Mouse (Mus musculus) neural tube, embryonic 14.5 days (tissue): ENCODE results near the gene Clint1. TPM values are rescaled to one million over a fixed set of nuclear protein-coding genes. Genes with fewer than 3 reads are reported as not detected.

Source experiments
- ATAC-seq: fragments of 200-750 bp; cut with Nextera tagmentation; 2 replicates; pipeline ENCODE4 v1.8.0; 2017; ENCODE audit warnings: low read depth, mild to moderate bottlenecking, moderate TSS enrichment, moderate library complexity
- H3K27ac ChIP-seq: fragments of 300-500 bp; sonication (generic); 2 replicates; pipeline ENCODE4 v1.5.1; 2014; ENCODE audit warnings: low read depth, mild to moderate bottlenecking, control low read depth, low read length, moderate library complexity, mixed read lengths
- H3K27me3 ChIP-seq: fragments of 300-500 bp; sonication (generic); 2 replicates; pipeline ENCODE4 v1.6.1; 2014; ENCODE audit warnings: low read length; ENCODE audit not compliant: control insufficient read depth, insufficient read depth
- H3K36me3 ChIP-seq: fragments of 300-500 bp; sonication (generic); 2 replicates; pipeline ENCODE4 v1.6.1; 2014; ENCODE audit warnings: low read length, mixed read lengths; ENCODE audit not compliant: control insufficient read depth, insufficient read depth
- H3K4me1 ChIP-seq: fragments of 300-500 bp; sonication (generic); 2 replicates; pipeline ENCODE4 v1.6.1; 2014; ENCODE audit warnings: low read length; ENCODE audit not compliant: control insufficient read depth, insufficient read depth
- H3K4me2 ChIP-seq: fragments of 300-500 bp; sonication (generic); 2 replicates; pipeline ENCODE4 v1.6.1; 2014; ENCODE audit warnings: mild to moderate bottlenecking, low read depth, low read length, control low read depth
- H3K4me3 ChIP-seq: fragments of 300-500 bp; sonication (generic); 2 replicates; pipeline ENCODE4 v1.5.1; 2014; ENCODE audit warnings: low read depth, low read length, control low read depth, mixed read lengths
- H3K9ac ChIP-seq: fragments of 300-500 bp; sonication (generic); replicated peaks from 2 replicates; pipeline ENCODE4 v1.6.1; 2014; ENCODE audit warnings: low read depth, mild to moderate bottlenecking, control low read depth, low read length, mixed read lengths
- H3K9me3 ChIP-seq: fragments of 300-500 bp; sonication (generic); 2 replicates; pipeline ENCODE4 v1.6.1; 2016; ENCODE audit warnings: low read length; ENCODE audit not compliant: control insufficient read depth
- WGBS: fragments of 180-500 bp; shearing (Covaris S2); extraction: QIAGEN DNeasy Blood & Tissue Kit; methylation state at CpG from one replicate; pipeline ENCODE4 v1.1.7; 2014; 5-methylcytosine and 5-hydroxymethylcytosine counted together
- polyA plus RNA-seq: library from polyadenylated mRNA; unstranded; fragments of >200 nt; fragmentation: Nextera tagmentation; extraction: Ambion mirVana; gene quantifications from 2 replicates; pipeline ENCODE4 v1.2.1, GENCODE M21; 2014

The Clint1 gene
- polyA plus RNA-seq, 1 experiment from 2014 or later, result 34.5 TPM

DNA sequence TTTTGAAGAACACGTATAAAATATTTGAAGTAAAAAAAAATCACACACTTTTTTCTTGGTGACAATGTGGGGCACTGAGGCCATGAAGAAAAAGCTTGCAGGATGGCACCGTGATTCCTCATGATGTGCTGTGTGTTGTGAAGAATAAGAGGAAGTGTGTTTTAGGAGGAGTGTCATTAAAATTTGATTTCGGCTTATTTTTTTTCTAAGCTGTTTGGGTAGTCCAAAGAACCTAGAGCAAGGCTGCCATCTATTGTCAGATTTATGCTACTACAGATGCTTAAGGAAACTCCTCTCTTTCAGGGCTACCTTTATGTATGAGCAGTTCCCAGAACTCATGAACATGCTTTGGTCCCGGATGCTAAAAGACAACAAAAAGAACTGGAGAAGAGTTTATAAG, 32.2 kb downstream of the Clint1 start:
- H3K9me3 ChIP-seq, result no peaks in the 10 kb centered on the region
- H3K4me3 ChIP-seq, result no peak overlapping the region
- H3K36me3 ChIP-seq, result peaks cover 6% of the 10 kb centered on the region
- no peak overlapping the region for H3K9ac ChIP-seq
- no peak overlapping the region for H3K4me2 ChIP-seq
- no peak for ATAC-seq
- H3K27me3 ChIP-seq, result no peaks in the 10 kb centered on the region
- 51% methylated on average over 4 of the region's 4 CpGs for WGBS
- H3K27ac ChIP-seq, result no peak overlapping the region
- H3K4me1 ChIP-seq, result peaks cover 10% of the 10 kb centered on the region

DNA sequence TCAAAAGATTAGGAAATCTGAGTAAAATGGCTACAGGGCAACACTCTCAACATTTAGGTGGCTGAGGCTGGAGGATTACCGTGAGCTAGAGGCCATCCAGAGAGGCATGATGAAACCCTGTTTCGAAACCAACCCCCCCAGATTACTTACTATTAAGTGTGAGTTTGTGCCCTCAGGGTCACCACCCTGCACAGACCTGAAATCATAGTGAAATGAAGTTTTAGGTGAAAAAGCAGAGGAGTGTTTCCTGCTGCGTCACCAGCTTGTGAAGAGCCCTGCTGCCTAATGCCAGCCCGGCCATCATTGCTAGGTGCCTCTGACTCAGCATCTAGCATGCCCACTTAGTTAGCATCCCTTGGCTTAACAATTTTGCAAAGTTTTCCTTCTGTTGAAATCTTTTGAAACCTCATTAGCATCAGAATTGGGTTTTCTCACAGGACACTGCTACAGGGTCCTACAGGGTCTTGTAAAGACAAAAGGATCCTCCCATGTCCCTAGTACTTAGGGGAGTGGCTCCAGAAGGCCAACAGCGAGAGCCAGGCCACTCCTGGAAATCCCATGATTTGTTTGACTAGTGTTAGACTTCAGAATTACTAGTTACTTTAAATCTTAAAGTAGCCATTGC, 33.9 kb downstream of the Clint1 start:
- peaks cover 11% of the 10 kb centered on the region for H3K36me3 ChIP-seq
- H3K27me3 ChIP-seq, result no peaks in the 10 kb centered on the region
- no peak overlapping the region for H3K9ac ChIP-seq
- H3K4me3 ChIP-seq, result no peak overlapping the region
- H3K4me1 ChIP-seq, result peaks cover 7% of the 10 kb centered on the region
- ATAC-seq, result no peak
- H3K27ac ChIP-seq, result no peak overlapping the region
- no peaks in the 10 kb centered on the region for H3K9me3 ChIP-seq
- no peak overlapping the region for H3K4me2 ChIP-seq
- 79% methylated on average over 5 of the region's 5 CpGs for WGBS

DNA sequence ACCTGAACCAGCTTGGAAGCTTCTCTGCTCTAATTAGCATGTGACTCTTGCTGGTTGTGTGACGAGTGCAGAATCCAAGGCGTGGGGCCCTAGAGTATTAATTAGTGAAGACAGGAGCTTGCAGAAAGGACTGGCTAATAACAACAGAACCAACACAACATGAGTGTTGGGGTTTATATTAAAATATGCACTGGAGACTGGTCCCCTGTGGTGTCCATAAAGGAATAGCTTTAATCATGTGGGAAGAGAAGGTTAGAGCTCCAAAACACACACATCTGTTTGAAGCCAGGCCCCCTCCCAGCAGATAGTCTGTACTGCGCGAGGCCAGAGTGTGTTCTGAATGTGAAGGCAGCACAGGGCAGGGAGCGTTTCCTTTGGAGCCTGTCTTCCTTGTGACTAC, 34.7 kb downstream of the Clint1 start:
- Histone ChIP-seq H3K9me3 (no peaks in the 10 kb centered on the region), H3K4me1 (peaks cover 4% of the 10 kb centered on the region; the same call in 1 of the 2 replicates), H3K27me3 (no peaks in the 10 kb centered on the region), H3K4me3 (no peak overlapping the region), H3K27ac (no peak overlapping the region), H3K36me3 (peaks cover 17% of the 10 kb centered on the region), H3K4me2 (no peak overlapping the region), H3K9ac (no peak overlapping the region)
- WGBS, result 57% methylated on average over 5 of the region's 5 CpGs
- peak; percentile 59; the same call in 1 of the 2 replicates for ATAC-seq

DNA sequence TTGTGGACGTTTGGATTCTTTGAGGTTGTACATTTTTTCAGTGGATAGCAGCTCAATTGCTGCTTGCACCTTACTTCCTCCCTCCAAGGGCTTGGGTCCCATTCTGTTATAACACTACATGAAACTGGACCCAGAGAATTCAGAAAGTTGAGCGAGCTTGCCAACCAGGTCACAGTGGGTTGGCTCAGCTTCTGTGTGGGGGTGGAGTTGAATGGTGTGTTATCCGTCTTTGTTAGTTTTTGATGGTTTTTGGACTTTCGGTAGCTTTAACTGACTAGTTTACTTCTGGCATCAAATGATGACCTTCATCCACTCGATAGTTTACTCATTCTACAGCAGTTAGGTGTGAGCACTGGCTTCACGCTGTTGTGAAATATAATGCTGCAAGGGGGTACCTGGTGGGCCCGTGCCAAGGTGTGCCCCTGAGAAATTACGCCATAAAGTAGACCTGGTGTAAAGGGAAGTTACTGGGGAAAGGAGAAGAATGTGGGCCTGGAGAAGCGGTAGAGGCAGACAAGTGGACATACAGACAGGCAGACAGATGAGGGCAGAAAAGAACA, 36.7 kb downstream of the Clint1 start:
- Histone ChIP-seq H3K27ac (no peak overlapping the region), H3K36me3 (peaks cover 32% of the 10 kb centered on the region), H3K4me2 (no peak overlapping the region), H3K9ac (no peak overlapping the region), H3K4me3 (no peak overlapping the region), H3K9me3 (no peaks in the 10 kb centered on the region), H3K4me1 (0 out of 2 replicates have a peak, but pooled peaks cover under 1% of the 10 kb centered on the region), H3K27me3 (no peaks in the 10 kb centered on the region)
- 93% methylated on average over 9 of the region's 9 CpGs for WGBS
- no peak for ATAC-seq

DNA sequence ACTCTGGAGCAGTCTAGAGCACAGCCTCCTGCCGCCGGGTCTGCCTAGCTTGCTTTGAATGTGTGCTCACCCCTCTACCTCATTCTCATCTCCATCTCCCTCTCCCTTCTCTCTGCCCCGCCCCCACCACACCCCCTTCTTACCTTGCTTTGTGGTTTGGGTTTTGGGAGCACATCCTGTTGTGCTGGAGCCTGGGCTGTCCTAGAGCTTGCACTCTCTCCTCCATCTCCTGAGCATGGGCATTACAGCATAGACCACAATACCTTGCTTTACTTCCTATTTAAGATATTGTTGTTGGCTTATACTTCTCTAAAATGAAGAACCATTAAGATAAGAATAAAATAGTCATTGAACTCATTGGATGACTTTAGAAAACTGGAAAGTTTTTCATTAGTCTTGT, 38.1 kb downstream of the Clint1 start:
- WGBS, result 86% methylated on average over 3 of the region's 3 CpGs
- H3K27me3 ChIP-seq, result no peaks in the 10 kb centered on the region
- no peak overlapping the region for H3K4me2 ChIP-seq
- H3K27ac ChIP-seq, result no peak overlapping the region
- no peak for ATAC-seq
- no peak overlapping the region for H3K4me3 ChIP-seq
- no peaks in the 10 kb centered on the region for H3K9me3 ChIP-seq
- H3K36me3 ChIP-seq, result peaks cover 44% of the 10 kb centered on the region
- no peak overlapping the region for H3K9ac ChIP-seq
- no peaks in the 10 kb centered on the region for H3K4me1 ChIP-seq

DNA sequence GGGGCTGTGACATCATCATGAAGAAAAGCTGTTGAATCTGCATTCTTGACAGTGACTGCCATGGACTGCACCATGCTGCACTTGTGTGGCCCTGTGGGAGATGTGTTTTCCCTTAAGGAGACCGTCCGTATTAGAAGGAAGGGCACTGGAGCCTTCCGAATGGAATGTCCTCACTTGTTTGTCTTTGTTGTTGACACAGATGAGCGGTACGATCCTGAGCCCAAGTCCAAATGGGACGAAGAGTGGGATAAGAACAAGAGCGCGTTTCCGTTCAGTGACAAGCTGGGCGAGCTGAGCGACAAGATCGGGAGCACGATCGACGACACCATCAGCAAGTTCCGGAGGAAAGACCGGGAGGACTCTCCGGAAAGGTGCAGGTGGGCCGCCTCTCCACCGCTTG, 38.6 kb downstream of the Clint1 start:
- no peak for ATAC-seq
- no peak overlapping the region for H3K27ac ChIP-seq
- H3K27me3 ChIP-seq, result no peaks in the 10 kb centered on the region
- H3K9me3 ChIP-seq, result no peaks in the 10 kb centered on the region
- H3K9ac ChIP-seq, result no peak overlapping the region
- H3K36me3 ChIP-seq, result peaks cover 48% of the 10 kb centered on the region
- H3K4me2 ChIP-seq, result no peak overlapping the region
- H3K4me3 ChIP-seq, result no peak overlapping the region
- no peaks in the 10 kb centered on the region for H3K4me1 ChIP-seq
- 91% methylated on average over 20 of the region's 20 CpGs for WGBS

DNA sequence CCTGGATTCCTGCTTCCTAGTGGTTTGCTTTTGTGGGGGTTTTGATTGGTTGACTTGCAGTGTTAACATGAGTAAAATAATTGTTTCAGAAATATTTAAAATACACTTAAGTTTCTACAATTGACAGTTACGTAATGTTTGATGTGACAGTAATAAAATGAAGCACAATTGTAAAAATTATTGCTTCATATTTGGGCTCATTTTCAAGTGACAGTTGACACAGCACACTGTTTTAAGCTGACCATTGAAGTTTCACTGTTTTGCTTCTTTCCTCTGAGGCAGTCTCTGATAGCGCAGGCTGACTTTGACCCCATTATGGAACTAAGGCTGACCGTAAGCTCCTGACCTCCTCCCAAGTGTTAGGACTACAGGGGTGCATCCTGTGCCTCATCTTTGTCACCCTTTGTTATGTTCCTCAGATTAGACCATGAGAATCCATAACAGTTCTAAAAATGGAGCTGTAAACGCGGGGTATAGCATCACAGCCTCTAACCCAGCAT, 41.1 kb downstream of the Clint1 start:
- H3K36me3 ChIP-seq, result peaks cover 58% of the 10 kb centered on the region
- WGBS, result 98% methylated on average over 5 of the region's 5 CpGs
- no peaks in the 10 kb centered on the region for H3K9me3 ChIP-seq
- H3K4me3 ChIP-seq, result no peak overlapping the region
- H3K4me2 ChIP-seq, result no peak overlapping the region
- no peaks in the 10 kb centered on the region for H3K27me3 ChIP-seq
- H3K27ac ChIP-seq, result no peak overlapping the region
- H3K9ac ChIP-seq, result no peak overlapping the region
- ATAC-seq, result no peak
- no peaks in the 10 kb centered on the region for H3K4me1 ChIP-seq

DNA sequence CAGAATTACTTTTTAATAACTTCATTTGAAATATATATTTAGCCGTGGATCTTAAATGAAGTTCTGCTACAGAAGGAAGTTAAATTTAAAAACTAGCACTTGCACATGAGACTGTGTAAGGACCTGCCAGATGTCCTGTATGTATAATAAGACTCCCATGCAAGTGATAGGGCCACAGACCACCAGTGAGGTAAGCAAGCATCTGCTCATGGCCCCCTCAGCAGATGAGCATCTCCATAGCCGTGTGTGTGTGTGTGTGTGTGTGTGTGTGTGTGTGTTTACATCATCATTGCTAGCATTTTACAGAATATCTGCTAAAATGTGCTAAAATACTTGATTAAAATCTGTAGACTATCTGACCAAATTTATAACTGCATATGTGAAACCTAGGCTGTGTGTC, 45.5 kb downstream of the Clint1 start:
- Histone ChIP-seq H3K9me3 (no peaks in the 10 kb centered on the region), H3K36me3 (peaks cover 34% of the 10 kb centered on the region), H3K4me3 (no peak overlapping the region), H3K4me1 (peaks cover 5% of the 10 kb centered on the region; the same call in 1 of the 2 replicates), H3K9ac (no peak overlapping the region), H3K27ac (no peak overlapping the region), H3K4me2 (no peak overlapping the region), H3K27me3 (no peaks in the 10 kb centered on the region)
- WGBS, result 86% methylated on average over 2 of the region's 2 CpGs
- no peak for ATAC-seq

DNA sequence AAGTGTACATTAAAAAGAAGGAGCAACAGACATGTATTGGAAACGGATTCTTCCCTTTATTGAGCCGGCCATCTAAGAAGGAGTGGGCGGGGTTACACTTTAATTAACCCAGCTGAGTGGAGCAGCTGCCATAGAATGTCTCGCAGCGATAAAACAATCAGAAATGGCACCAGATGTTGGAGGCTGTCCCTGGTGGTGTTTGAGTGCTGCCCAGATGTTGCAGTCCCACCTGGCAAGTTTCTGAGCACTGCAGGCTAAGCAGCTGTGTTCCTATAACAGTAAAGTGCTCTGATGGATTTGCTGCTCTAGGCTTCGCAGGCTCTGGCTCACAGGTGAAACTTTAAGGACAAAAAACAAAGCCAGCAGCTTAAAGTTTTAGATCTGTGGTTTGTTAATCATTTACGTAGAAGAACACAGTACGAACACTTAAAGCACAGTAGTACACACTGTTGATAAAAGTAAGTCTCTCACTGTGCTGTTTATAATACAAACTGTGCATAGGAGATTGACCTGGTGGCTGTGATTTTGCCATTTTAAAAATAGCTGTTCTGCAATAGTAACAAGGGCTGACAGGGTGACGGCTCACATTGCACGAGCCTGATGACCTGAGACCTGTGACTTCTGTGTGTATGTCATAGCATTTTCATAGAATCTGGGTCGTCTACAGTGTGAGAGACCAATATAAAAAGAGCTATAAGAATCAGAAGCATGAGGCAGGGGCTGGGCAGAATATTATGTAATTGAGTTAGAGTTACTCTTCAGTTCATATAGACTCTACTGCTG, 48.6 kb downstream of the Clint1 start:
- no peak overlapping the region for H3K4me3 ChIP-seq
- no peak overlapping the region for H3K9ac ChIP-seq
- no peaks in the 10 kb centered on the region for H3K27me3 ChIP-seq
- H3K4me2 ChIP-seq, result no peak overlapping the region
- H3K36me3 ChIP-seq, result peaks cover 14% of the 10 kb centered on the region
- H3K4me1 ChIP-seq, result peaks cover 5% of the 10 kb centered on the region; the same call in 1 of the 2 replicates
- WGBS, result 55% methylated on average over 11 of the region's 11 CpGs
- H3K9me3 ChIP-seq, result no peaks in the 10 kb centered on the region
- ATAC-seq, result peak; percentile 86
- no peak overlapping the region for H3K27ac ChIP-seq
